Mouse (Mus musculus): ENCODE results near the gene Nfib. TPM values are rescaled to one million over a fixed set of nuclear protein-coding genes. Genes with fewer than 3 reads are reported as not detected.

Gene Nfib
- polyA plus RNA-seq, 1 experiment from 2014 or later, result 13.5 TPM

GRCm38 (mm10) chr4:82398282-82398681 is 307.3 kb downstream of the Nfib start:
- 0 out of 2 replicates have a peak, but pooled peaks cover 3% of the 10 kb centered on the region for H3K4me1 ChIP-seq (replicated peaks; ENCODE audit: control insufficient read depth, insufficient read depth, low read length)
- WGBS, result 58% methylated on average over 2 of the region's 2 CpGs
- H3K36me3 ChIP-seq (ENCODE audit: control insufficient read depth, insufficient read depth), result no peaks in the 10 kb centered on the region

GRCm38 (mm10) chr4:82396805-82397204 is 308.7 kb downstream of the Nfib start:
- Histone ChIP-seq H3K4me1 (replicated peaks; ENCODE audit: control insufficient read depth, insufficient read depth, low read length) (peaks cover 5% of the 10 kb centered on the region; the same call in 1 of the 2 replicates), H3K36me3 (ENCODE audit: control insufficient read depth, insufficient read depth) (no peaks in the 10 kb centered on the region), H3K27me3 (replicated peaks; ENCODE audit: control insufficient read depth, insufficient read depth, low read length) (no peaks in the 10 kb centered on the region), H3K4me3 (ENCODE audit: low read depth, low read length) (no peak overlapping the region), H3K9ac (ENCODE audit: low read depth, low read length) (no peak overlapping the region), H3K27ac (ENCODE audit: low read depth, low read length) (no peak overlapping the region), H3K4me2 (replicated peaks; ENCODE audit: low read depth) (no peak overlapping the region), H3K9me3 (ENCODE audit: control insufficient read depth) (no peaks in the 10 kb centered on the region)
- no peak for TF ChIP-seq CTCF (IDR thresholded peaks at IDR 0.05; ENCODE audit: low read depth)
- no peak for ATAC-seq
- WGBS, result 77% methylated on average over 2 of the region's 2 CpGs

More at GRCm38 (mm10) chr4:82398282-82398681, 307.3 kb downstream of the Nfib start:
- Histone ChIP-seq H3K27ac (ENCODE audit: low read depth, low read length) (no peak overlapping the region), H3K27me3 (replicated peaks; ENCODE audit: control insufficient read depth, insufficient read depth, low read length) (no peaks in the 10 kb centered on the region), H3K4me2 (replicated peaks; ENCODE audit: low read depth) (no peak overlapping the region), H3K9ac (ENCODE audit: low read depth, low read length) (no peak overlapping the region), H3K9me3 (ENCODE audit: control insufficient read depth) (no peaks in the 10 kb centered on the region), H3K4me3 (ENCODE audit: low read depth, low read length) (no peak overlapping the region)
- ATAC-seq, result no peak
- no peak for TF ChIP-seq CTCF (IDR thresholded peaks at IDR 0.05; ENCODE audit: low read depth)

GRCm38 (mm10) chr4:82396003-82396402 is 309.5 kb downstream of the Nfib start:
- Histone ChIP-seq H3K27me3 (replicated peaks; ENCODE audit: control insufficient read depth, insufficient read depth, low read length) (no peaks in the 10 kb centered on the region), H3K4me2 (replicated peaks; ENCODE audit: low read depth) (no peak overlapping the region), H3K4me3 (ENCODE audit: low read depth, low read length) (no peak overlapping the region), H3K9ac (ENCODE audit: low read depth, low read length) (no peak overlapping the region), H3K9me3 (ENCODE audit: control insufficient read depth) (no peaks in the 10 kb centered on the region), H3K36me3 (ENCODE audit: control insufficient read depth, insufficient read depth) (no peaks in the 10 kb centered on the region), H3K4me1 (replicated peaks; ENCODE audit: control insufficient read depth, insufficient read depth, low read length) (peaks cover 7% of the 10 kb centered on the region; the same call in 1 of the 2 replicates), H3K27ac (ENCODE audit: low read depth, low read length) (no peak overlapping the region)
- no peak for TF ChIP-seq CTCF (IDR thresholded peaks at IDR 0.05; ENCODE audit: low read depth)
- WGBS, result 88% methylated on average over 4 of the region's 4 CpGs
- no peak for ATAC-seq

DNA sequence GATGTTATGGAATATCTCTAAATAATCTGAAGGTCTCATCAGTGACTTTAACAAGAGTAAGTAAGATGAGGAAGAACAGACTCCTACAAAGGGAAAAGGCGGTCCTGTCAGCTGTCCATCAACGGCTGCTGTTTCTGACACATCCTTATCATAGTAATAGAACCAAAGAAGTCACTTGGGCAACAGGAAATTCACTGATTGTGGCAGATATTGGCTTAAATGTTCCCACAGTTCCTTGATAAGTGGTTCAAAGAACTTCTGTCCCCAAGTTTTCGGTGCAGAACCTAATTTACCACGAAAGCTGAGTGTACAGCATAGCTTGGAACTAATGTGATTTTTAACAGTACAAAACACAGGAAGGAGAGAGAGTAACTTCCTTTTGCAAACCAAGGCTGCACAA is 311.2 kb downstream of the Nfib start:
- Histone ChIP-seq H3K36me3 (ENCODE audit: control insufficient read depth, insufficient read depth) (no peaks in the 10 kb centered on the region), H3K27ac (ENCODE audit: low read depth, low read length) (no peak overlapping the region), H3K9ac (ENCODE audit: low read depth, low read length) (no peak overlapping the region), H3K4me2 (replicated peaks; ENCODE audit: low read depth) (no peak overlapping the region), H3K4me1 (replicated peaks; ENCODE audit: control insufficient read depth, insufficient read depth, low read length) (peaks cover 7% of the 10 kb centered on the region; the same call in 1 of the 2 replicates), H3K9me3 (ENCODE audit: control insufficient read depth) (no peaks in the 10 kb centered on the region), H3K4me3 (ENCODE audit: low read depth, low read length) (no peak overlapping the region), H3K27me3 (replicated peaks; ENCODE audit: control insufficient read depth, insufficient read depth, low read length) (no peaks in the 10 kb centered on the region)
- no peak for ATAC-seq
- no peak for TF ChIP-seq CTCF (IDR thresholded peaks at IDR 0.05; ENCODE audit: low read depth)
- 50% methylated on average over 4 of the region's 4 CpGs for WGBS

- Histone ChIP-seq H3K4me3 (ENCODE audit: low read depth, low read length) (no peak overlapping the region), H3K27me3 (replicated peaks; ENCODE audit: control insufficient read depth, insufficient read depth, low read length) (no peaks in the 10 kb centered on the region), H3K9me3 (ENCODE audit: control insufficient read depth) (no peaks in the 10 kb centered on the region), H3K36me3 (ENCODE audit: control insufficient read depth, insufficient read depth) (no peaks in the 10 kb centered on the region), H3K4me2 (replicated peaks; ENCODE audit: low read depth) (0 out of 2 replicates have a peak overlapping the region, but pooled peaks have one; percentile 0), H3K4me1 (replicated peaks; ENCODE audit: control insufficient read depth, insufficient read depth, low read length) (peaks cover 7% of the 10 kb centered on the region; the same call in 1 of the 2 replicates), H3K9ac (ENCODE audit: low read depth, low read length) (no peak overlapping the region), H3K27ac (ENCODE audit: low read depth, low read length) (peak overlapping the region; percentile 9; the same call in 1 of the 2 replicates)
- ATAC-seq, result peak; percentile 66
- no peak for TF ChIP-seq CTCF (IDR thresholded peaks at IDR 0.05; ENCODE audit: low read depth)
- WGBS, result 53% methylated on average over 4 of the region's 4 CpGs
Observed at GRCm38 (mm10) chr4:82393021-82393420, 312.5 kb downstream of the Nfib start.

- Histone ChIP-seq H3K9ac (ENCODE audit: low read depth, low read length) (no peak overlapping the region), H3K4me1 (replicated peaks; ENCODE audit: control insufficient read depth, insufficient read depth, low read length) (peaks cover 6% of the 10 kb centered on the region; the same call in 1 of the 2 replicates), H3K36me3 (ENCODE audit: control insufficient read depth, insufficient read depth) (no peaks in the 10 kb centered on the region), H3K27ac (ENCODE audit: low read depth, low read length) (peak overlapping the region; percentile 9; the same call in 1 of the 2 replicates), H3K9me3 (ENCODE audit: control insufficient read depth) (no peaks in the 10 kb centered on the region), H3K4me2 (replicated peaks; ENCODE audit: low read depth) (0 out of 2 replicates have a peak overlapping the region, but pooled peaks have one; percentile 0), H3K4me3 (ENCODE audit: low read depth, low read length) (no peak overlapping the region), H3K27me3 (replicated peaks; ENCODE audit: control insufficient read depth, insufficient read depth, low read length) (no peaks in the 10 kb centered on the region)
- ATAC-seq, result no peak
- 64% methylated on average over 9 of the region's 9 CpGs for WGBS
- TF ChIP-seq CTCF (IDR thresholded peaks at IDR 0.05; ENCODE audit: low read depth), result no peak
Observed at GRCm38 (mm10) chr4:82392496-82392895, 313.1 kb downstream of the Nfib start.

Measured in intestine, postnatal 0 days (tissue).